Mouse (Mus musculus) olfactory bulb, adult 2 months (tissue): ENCODE measurements around the gene Atg10. TPM values are rescaled to one million over a fixed set of nuclear protein-coding genes. Genes with fewer than 3 reads are reported as not detected.

ENCODE experiments used
- H3K27ac ChIP-seq: fragments of 200-500 bp; 2 replicates; pipeline ENCODE4 v1.5.1; 2012; ENCODE audit warnings: low read depth, low read length; ENCODE audit not compliant: insufficient read depth
- H3K4me1 ChIP-seq: fragments of 200-500 bp; 2 replicates; pipeline ENCODE4 v1.6.1; 2012; ENCODE audit warnings: low read length; ENCODE audit not compliant: control insufficient read depth, insufficient read depth
- H3K4me3 ChIP-seq: fragments of 200-500 bp; 2 replicates; pipeline ENCODE4 v1.5.1; 2012; ENCODE audit warnings: mild to moderate bottlenecking, low read depth, low read length, moderate library complexity; ENCODE audit not compliant: insufficient read depth
- CTCF ChIP-seq: fragments of 200-500 bp; IDR thresholded peaks from 2 replicates; pipeline ENCODE4 v1.5.1; 2012; ENCODE audit warnings: low read depth, mild to moderate bottlenecking, low read length, moderate library complexity; ENCODE audit not compliant: insufficient read depth
- POLR2A ChIP-seq: fragments of 200-500 bp; IDR thresholded peaks from 2 replicates; pipeline ENCODE4 v1.6.1; 2012; ENCODE audit warnings: mild to moderate bottlenecking, low read depth, low read length, moderate library complexity; ENCODE audit not compliant: insufficient read depth
- WGBS: fragments of 180-500 bp; shearing (Covaris S2); methylation state at CpG from one replicate; pipeline ENCODE4 v1.1.7; 2018; 5-methylcytosine and 5-hydroxymethylcytosine counted together
- polyA plus RNA-seq: library from polyadenylated mRNA; stranded (reverse); fragments of >200 nt; gene quantifications from 2 replicates; pipeline ENCODE4 v1.2.4, GENCODE M21; 2012; ENCODE audit warnings: low replicate concordance; ENCODE audit not compliant: missing spikeins, insufficient read depth, insufficient read length

The Atg10 gene
- polyA plus RNA-seq, 1 experiment = not detected

GRCm38 (mm10) chr13:91037405-91037804, 186.4 kb downstream of the Atg10 start:
- H3K27ac ChIP-seq = no peak overlapping the region
- no peaks in the 10 kb centered on the region for H3K4me1 ChIP-seq
- no peak overlapping the region for H3K4me3 ChIP-seq
- TF ChIP-seq CTCF = no peak
- no peak for TF ChIP-seq POLR2A
- 95% methylated on average over 6 of the region's 6 CpGs for WGBS

- no peak overlapping the region for H3K4me3 ChIP-seq
- H3K4me1 ChIP-seq = no peaks in the 10 kb centered on the region
- no peak overlapping the region for H3K27ac ChIP-seq
- 82% methylated on average over 2 of the region's 2 CpGs for WGBS
- no peak for TF ChIP-seq POLR2A
- TF ChIP-seq CTCF = no peak
Measured at GRCm38 (mm10) chr13:91031836-91032235, 191.9 kb downstream of the Atg10 start.

GRCm38 (mm10) chr13:91023447-91023846, 200.3 kb downstream of the Atg10 start:
- Histone ChIP-seq H3K4me3 (no peak overlapping the region), H3K27ac (no peak overlapping the region), H3K4me1 (no peaks in the 10 kb centered on the region)
- 94% methylated on average over 9 of the region's 9 CpGs for WGBS
- TF ChIP-seq CTCF (no peak), POLR2A (no peak)

GRCm38 (mm10) chr13:91011851-91012250, 211.9 kb downstream of the Atg10 start:
- H3K4me3 ChIP-seq = no peak overlapping the region
- no peak for TF ChIP-seq CTCF
- TF ChIP-seq POLR2A = no peak
- WGBS = 65% methylated on average over 3 of the region's 3 CpGs
- no peaks in the 10 kb centered on the region for H3K4me1 ChIP-seq
- H3K27ac ChIP-seq = no peak overlapping the region

GRCm38 (mm10) chr13:90995034-90995629, 228.6 kb downstream of the Atg10 start:
- no peak for TF ChIP-seq POLR2A
- Histone ChIP-seq H3K4me1 (0 out of 2 replicates have a peak, but pooled peaks cover 4% of the 10 kb centered on the region), H3K4me3 (no peak overlapping the region), H3K27ac (no peak overlapping the region)
- WGBS = 97% methylated on average over 2 of the region's 2 CpGs

- 84% methylated on average over 13 of the region's 13 CpGs for WGBS
- TF ChIP-seq CTCF = no peak
- no peak for TF ChIP-seq POLR2A
- H3K4me1 ChIP-seq = 0 out of 2 replicates have a peak, but pooled peaks cover 4% of the 10 kb centered on the region
- H3K27ac ChIP-seq = no peak overlapping the region
- H3K4me3 ChIP-seq = no peak overlapping the region
Measured at GRCm38 (mm10) chr13:90993602-90994001, 230.2 kb downstream of the Atg10 start.

GRCm38 (mm10) chr13:90992948-90993347, 230.8 kb downstream of the Atg10 start:
- no peak for TF ChIP-seq CTCF
- no peak for TF ChIP-seq POLR2A
- WGBS = 49% methylated on average over 5 of the region's 5 CpGs
- Histone ChIP-seq H3K4me1 (0 out of 2 replicates have a peak, but pooled peaks cover 4% of the 10 kb centered on the region), H3K27ac (no peak overlapping the region), H3K4me3 (no peak overlapping the region)

GRCm38 (mm10) chr13:90988226-90988625, 235.5 kb downstream of the Atg10 start:
- TF ChIP-seq POLR2A = no peak
- TF ChIP-seq CTCF = no peak
- H3K4me3 ChIP-seq = no peak overlapping the region
- WGBS = 87% methylated on average over 3 of the region's 3 CpGs
- no peaks in the 10 kb centered on the region for H3K4me1 ChIP-seq
- no peak overlapping the region for H3K27ac ChIP-seq

- no peak overlapping the region for H3K27ac ChIP-seq
- TF ChIP-seq POLR2A = no peak
- no peak for TF ChIP-seq CTCF
- H3K4me3 ChIP-seq = no peak overlapping the region
- WGBS = 94% methylated on average over 3 of the region's 3 CpGs
- no peaks in the 10 kb centered on the region for H3K4me1 ChIP-seq
Measured at GRCm38 (mm10) chr13:90985417-90985816, 238.4 kb downstream of the Atg10 start.

GRCm38 (mm10) chr13:90984073-90984472, 239.7 kb downstream of the Atg10 start:
- no peaks in the 10 kb centered on the region for H3K4me1 ChIP-seq
- H3K4me3 ChIP-seq = no peak overlapping the region
- 99% methylated on average over 2 of the region's 2 CpGs for WGBS
- TF ChIP-seq CTCF (no peak), POLR2A (no peak)
- no peak overlapping the region for H3K27ac ChIP-seq
